Mouse (Mus musculus) liver, embryonic 16.5 days (tissue): Measurements from ENCODE around the gene Cnksr3. TPM values are rescaled to one million over a fixed set of nuclear protein-coding genes. Genes with fewer than 3 reads are reported as not detected.

Experiments
- ATAC-seq: fragments of 200-750 bp; cut with Nextera tagmentation; 2 replicates; pipeline ENCODE4 v1.8.0; 2017; ENCODE audit warnings: low read depth, mild to moderate bottlenecking, moderate number of reproducible peaks, moderate library complexity
- H3K27ac ChIP-seq: fragments of 300-500 bp; sonication (generic); 2 replicates; pipeline ENCODE4 v1.5.1; 2014; ENCODE audit warnings: mild to moderate bottlenecking, low read length
- H3K27me3 ChIP-seq: fragments of 300-500 bp; sonication (generic); 2 replicates; pipeline ENCODE4 v1.6.1; 2014; ENCODE audit warnings: low read depth, low read length, mixed read lengths; ENCODE audit not compliant: control insufficient read depth, insufficient read depth
- H3K36me3 ChIP-seq: fragments of 300-500 bp; sonication (generic); 2 replicates; pipeline ENCODE4 v1.6.1; 2014; ENCODE audit warnings: mild to moderate bottlenecking; ENCODE audit not compliant: control insufficient read depth, insufficient read depth
- H3K4me1 ChIP-seq: fragments of 300-500 bp; sonication (generic); 2 replicates; pipeline ENCODE4 v1.6.1; 2014; ENCODE audit warnings: low read depth, low read length, mixed read lengths; ENCODE audit not compliant: control insufficient read depth
- H3K4me2 ChIP-seq: fragments of 300-500 bp; sonication (generic); 2 replicates; pipeline ENCODE4 v1.6.1; 2014; ENCODE audit warnings: low read depth, low read length, mixed read lengths
- H3K4me3 ChIP-seq: fragments of 300-500 bp; sonication (generic); 2 replicates; pipeline ENCODE4 v1.5.1; 2014; ENCODE audit warnings: low read depth, mild to moderate bottlenecking, low read length
- H3K9ac ChIP-seq: fragments of 300-500 bp; sonication (generic); 2 replicates; pipeline ENCODE4 v1.6.1; 2014; ENCODE audit warnings: low read depth, low read length
- H3K9me3 ChIP-seq: fragments of 300-500 bp; sonication (generic); replicated peaks from 2 replicates; pipeline ENCODE4 v1.6.1; 2016; ENCODE audit warnings: low read length; ENCODE audit not compliant: control insufficient read depth
- WGBS: fragments of 180-500 bp; shearing (Covaris S2); extraction: QIAGEN DNeasy Blood & Tissue Kit; methylation state at CpG from one replicate; pipeline ENCODE4 v1.1.7; 2014; ENCODE audit not compliant: insufficient replicate concordance; 5-methylcytosine and 5-hydroxymethylcytosine counted together
- polyA plus RNA-seq: library from polyadenylated mRNA; unstranded; fragments of >200 nt; fragmentation: Nextera tagmentation; extraction: Ambion mirVana; gene quantifications from 2 replicates; pipeline ENCODE4 v1.2.1, GENCODE M21; 2015

Gene Cnksr3
- polyA plus RNA-seq, 1 experiment from 2014 or later, result 5.2 TPM

GRCm38 (mm10) chr10:7212537-7212936 is 500 bp upstream of the Cnksr3 start:
- WGBS, result 11% methylated on average over 10 of the region's 10 CpGs
- H3K27ac ChIP-seq, result peak overlapping the region; percentile 76
- peaks cover 28% of the 10 kb centered on the region for H3K4me1 ChIP-seq
- no peaks in the 10 kb centered on the region for H3K36me3 ChIP-seq
- H3K4me2 ChIP-seq, result peak overlapping the region; percentile 94
- no peaks in the 10 kb centered on the region for H3K27me3 ChIP-seq
- no peaks in the 10 kb centered on the region for H3K9me3 ChIP-seq
- H3K4me3 ChIP-seq, result peak overlapping the region; percentile 73
- ATAC-seq, result peak; percentile 12
- peak overlapping the region; percentile 73 for H3K9ac ChIP-seq

- H3K9ac ChIP-seq, result peak overlapping the region; percentile 73
- WGBS, result under 1% methylated on average over 41 of the region's 41 CpGs
- H3K36me3 ChIP-seq, result no peaks in the 10 kb centered on the region
- H3K4me3 ChIP-seq, result peak overlapping the region; percentile 73
- ATAC-seq, result peak; percentile 70
- H3K4me1 ChIP-seq, result peaks cover 28% of the 10 kb centered on the region
- no peaks in the 10 kb centered on the region for H3K9me3 ChIP-seq
- H3K4me2 ChIP-seq, result peak overlapping the region; percentile 94
- H3K27me3 ChIP-seq, result no peaks in the 10 kb centered on the region
- H3K27ac ChIP-seq, result peak overlapping the region; percentile 81
Observed at GRCm38 (mm10) chr10:7210991-7211695, 894 bp downstream of the Cnksr3 start.

GRCm38 (mm10) chr10:7209691-7210455 is 2.2 kb downstream of the Cnksr3 start:
- H3K9me3 ChIP-seq, result no peaks in the 10 kb centered on the region

GRCm38 (mm10) chr10:7208859-7209441 is 3.1 kb downstream of the Cnksr3 start:
- Histone ChIP-seq H3K27ac (no peak overlapping the region), H3K36me3 (no peaks in the 10 kb centered on the region), H3K27me3 (no peaks in the 10 kb centered on the region), H3K4me1 (peaks cover 28% of the 10 kb centered on the region), H3K4me3 (no peak overlapping the region), H3K9me3 (no peaks in the 10 kb centered on the region), H3K4me2 (peak overlapping the region; percentile 11; the same call in 1 of the 2 replicates), H3K9ac (no peak overlapping the region)
- 54% methylated on average over 10 of the region's 10 CpGs for WGBS
- peak; percentile 45 for ATAC-seq

More at GRCm38 (mm10) chr10:7209691-7210455, 2.2 kb downstream of the Cnksr3 start:
- ATAC-seq, result no peak
- Histone ChIP-seq H3K4me2 (peak overlapping the region; percentile 94), H3K9ac (peak overlapping the region; percentile 73), H3K27me3 (no peaks in the 10 kb centered on the region), H3K36me3 (no peaks in the 10 kb centered on the region), H3K27ac (no peak overlapping the region), H3K4me3 (peak overlapping the region; percentile 73), H3K4me1 (peaks cover 28% of the 10 kb centered on the region)
- 40% methylated on average over 5 of the region's 5 CpGs for WGBS

- Histone ChIP-seq H3K4me1 (peaks cover 21% of the 10 kb centered on the region), H3K4me3 (no peak overlapping the region), H3K9me3 (no peaks in the 10 kb centered on the region), H3K27ac (no peak overlapping the region), H3K4me2 (no peak overlapping the region), H3K9ac (no peak overlapping the region), H3K27me3 (no peaks in the 10 kb centered on the region), H3K36me3 (no peaks in the 10 kb centered on the region)
- ATAC-seq, result no peak
- WGBS, result 71% methylated on average over 11 of the region's 11 CpGs
Observed at GRCm38 (mm10) chr10:7207301-7207700, 4.7 kb downstream of the Cnksr3 start.

GRCm38 (mm10) chr10:7206571-7206970 is 5.5 kb downstream of the Cnksr3 start:
- H3K9me3 ChIP-seq, result no peaks in the 10 kb centered on the region
- peaks cover 21% of the 10 kb centered on the region for H3K4me1 ChIP-seq
- H3K27me3 ChIP-seq, result no peaks in the 10 kb centered on the region
- WGBS, result 74% methylated on average over 7 of the region's 7 CpGs
- no peak overlapping the region for H3K9ac ChIP-seq
- no peaks in the 10 kb centered on the region for H3K36me3 ChIP-seq
- no peak overlapping the region for H3K27ac ChIP-seq
- no peak for ATAC-seq
- no peak overlapping the region for H3K4me3 ChIP-seq
- no peak overlapping the region for H3K4me2 ChIP-seq

- Histone ChIP-seq H3K9me3 (no peaks in the 10 kb centered on the region), H3K4me2 (no peak overlapping the region), H3K9ac (no peak overlapping the region), H3K4me3 (no peak overlapping the region), H3K27ac (no peak overlapping the region), H3K27me3 (no peaks in the 10 kb centered on the region), H3K4me1 (peaks cover 19% of the 10 kb centered on the region), H3K36me3 (no peaks in the 10 kb centered on the region)
- 61% methylated on average over 3 of the region's 3 CpGs for WGBS
- ATAC-seq, result no peak
Observed at GRCm38 (mm10) chr10:7205576-7205975, 6.5 kb downstream of the Cnksr3 start.

GRCm38 (mm10) chr10:7204953-7205352 is 7.1 kb downstream of the Cnksr3 start:
- H3K27ac ChIP-seq, result no peak overlapping the region
- ATAC-seq, result no peak
- H3K4me1 ChIP-seq, result peaks cover 16% of the 10 kb centered on the region
- H3K36me3 ChIP-seq, result no peaks in the 10 kb centered on the region
- 44% methylated on average over 3 of the region's 3 CpGs for WGBS
- H3K4me2 ChIP-seq, result no peak overlapping the region
- H3K9ac ChIP-seq, result no peak overlapping the region
- H3K9me3 ChIP-seq, result no peaks in the 10 kb centered on the region
- no peak overlapping the region for H3K4me3 ChIP-seq
- no peaks in the 10 kb centered on the region for H3K27me3 ChIP-seq

- WGBS, result 76% methylated on average over 9 of the region's 9 CpGs
- no peak overlapping the region for H3K27ac ChIP-seq
- H3K9ac ChIP-seq, result no peak overlapping the region
- ATAC-seq, result no peak
- no peaks in the 10 kb centered on the region for H3K9me3 ChIP-seq
- peaks cover 2% of the 10 kb centered on the region for H3K4me1 ChIP-seq
- H3K36me3 ChIP-seq, result no peaks in the 10 kb centered on the region
- H3K4me2 ChIP-seq, result no peak overlapping the region
- H3K27me3 ChIP-seq, result no peaks in the 10 kb centered on the region
- no peak overlapping the region for H3K4me3 ChIP-seq
Observed at GRCm38 (mm10) chr10:7202576-7202975, 9.5 kb downstream of the Cnksr3 start.
